Mouse (Mus musculus): ENCODE results near the gene Narf. TPM values are rescaled to one million over a fixed set of nuclear protein-coding genes. Genes with fewer than 3 reads are reported as not detected.
A peak's percentile ranks its signal among the peaks of the same experiment; 100 is the strongest.

Gene Narf
- polyA plus RNA-seq (2014; fragmentation: Nextera tagmentation; extraction: Ambion mirVana), result 81.5 and 89.4 TPM in 2 replicates

- peaks cover 5% of the 10 kb centered on the region; the same call in 1 of the 2 replicates for H3K36me3 ChIP-seq (ENCODE audit: control insufficient read depth, insufficient read depth, low read length)
- peak within 1 kb of the TSS; percentile 91 for H3K4me3 ChIP-seq (ENCODE audit: low read depth, low read length)
- no peaks in the 10 kb centered on the region for H3K27me3 ChIP-seq (replicated peaks; ENCODE audit: control insufficient read depth, insufficient read depth, low read length)
- no peaks in the 10 kb centered on the region for H3K9me3 ChIP-seq (ENCODE audit: control insufficient read depth, low read length)
- H3K4me1 ChIP-seq (replicated peaks; ENCODE audit: control insufficient read depth, insufficient read depth, low read length), result peaks cover 36% of the 10 kb centered on the region
- ATAC-seq (replicated peaks; ENCODE audit: low FRiP score), result peak; percentile 96
- peak within 1 kb of the TSS; percentile 84 for H3K9ac ChIP-seq (ENCODE audit: low read depth, low read length)
- H3K4me2 ChIP-seq, result peak within 1 kb of the TSS; percentile 80
- WGBS, result under 1% methylated on average over 50 of the region's 50 CpGs
- DNase-seq (ENCODE audit: low spot score), result peak; percentile 99
- H3K27ac ChIP-seq (ENCODE audit: low read depth, low read length), result peak within 1 kb of the TSS; percentile 99
Measured at GRCm38 (mm10) chr11:121236564-121237344, at the start of gene Narf. Gene Narf, plus strand, starts transcription at chr11:121237253.

- no peak for ATAC-seq (replicated peaks; ENCODE audit: low FRiP score)
- Histone ChIP-seq H3K9ac (ENCODE audit: low read depth, low read length) (no peak overlapping the region), H3K4me2 (no peak overlapping the region), H3K9me3 (ENCODE audit: control insufficient read depth, low read length) (no peaks in the 10 kb centered on the region), H3K4me1 (replicated peaks; ENCODE audit: control insufficient read depth, insufficient read depth, low read length) (no peaks in the 10 kb centered on the region), H3K36me3 (ENCODE audit: control insufficient read depth, insufficient read depth, low read length) (no peaks in the 10 kb centered on the region), H3K27me3 (replicated peaks; ENCODE audit: control insufficient read depth, insufficient read depth, low read length) (no peaks in the 10 kb centered on the region), H3K4me3 (ENCODE audit: low read depth, low read length) (no peak overlapping the region), H3K27ac (ENCODE audit: low read depth, low read length) (no peak overlapping the region)
- 84% methylated on average over 3 of the region's 3 CpGs for WGBS
- no peak for DNase-seq (ENCODE audit: low spot score)
Measured at GRCm38 (mm10) chr11:121189681-121190080, 47.4 kb upstream of the Narf start.

GRCm38 (mm10) chr11:121192742-121193141, 44.3 kb upstream of the Narf start:
- Histone ChIP-seq H3K4me2 (no peak overlapping the region), H3K27ac (ENCODE audit: low read depth, low read length) (no peak overlapping the region), H3K36me3 (ENCODE audit: control insufficient read depth, insufficient read depth, low read length) (no peaks in the 10 kb centered on the region), H3K27me3 (replicated peaks; ENCODE audit: control insufficient read depth, insufficient read depth, low read length) (no peaks in the 10 kb centered on the region), H3K4me3 (ENCODE audit: low read depth, low read length) (no peak overlapping the region), H3K4me1 (replicated peaks; ENCODE audit: control insufficient read depth, insufficient read depth, low read length) (no peaks in the 10 kb centered on the region), H3K9ac (ENCODE audit: low read depth, low read length) (no peak overlapping the region), H3K9me3 (ENCODE audit: control insufficient read depth, low read length) (no peaks in the 10 kb centered on the region)
- no peak for ATAC-seq (replicated peaks; ENCODE audit: low FRiP score)
- no peak for DNase-seq (ENCODE audit: low spot score)
- 50% methylated on average over 2 of the region's 2 CpGs for WGBS

- Histone ChIP-seq H3K36me3 (ENCODE audit: control insufficient read depth, insufficient read depth, low read length) (no peaks in the 10 kb centered on the region), H3K9ac (ENCODE audit: low read depth, low read length) (no peak overlapping the region), H3K4me1 (replicated peaks; ENCODE audit: control insufficient read depth, insufficient read depth, low read length) (no peaks in the 10 kb centered on the region), H3K4me3 (ENCODE audit: low read depth, low read length) (no peak overlapping the region), H3K27me3 (replicated peaks; ENCODE audit: control insufficient read depth, insufficient read depth, low read length) (no peaks in the 10 kb centered on the region), H3K27ac (ENCODE audit: low read depth, low read length) (no peak overlapping the region), H3K4me2 (no peak overlapping the region), H3K9me3 (ENCODE audit: control insufficient read depth, low read length) (no peaks in the 10 kb centered on the region)
- 74% methylated on average over 3 of the region's 3 CpGs for WGBS
- ATAC-seq (replicated peaks; ENCODE audit: low FRiP score) (no peak), DNase-seq (ENCODE audit: low spot score) (no peak)
Measured at GRCm38 (mm10) chr11:121193415-121193814, 43.6 kb upstream of the Narf start.

GRCm38 (mm10) chr11:121198622-121199021, 38.4 kb upstream of the Narf start:
- H3K4me3 ChIP-seq (ENCODE audit: low read depth, low read length), result no peak overlapping the region
- ATAC-seq (replicated peaks; ENCODE audit: low FRiP score) (no peak), DNase-seq (ENCODE audit: low spot score) (no peak)
- no peak overlapping the region for H3K4me2 ChIP-seq
- H3K27ac ChIP-seq (ENCODE audit: low read depth, low read length), result no peak overlapping the region
- no peaks in the 10 kb centered on the region for H3K36me3 ChIP-seq (ENCODE audit: control insufficient read depth, insufficient read depth, low read length)
- no peaks in the 10 kb centered on the region for H3K9me3 ChIP-seq (ENCODE audit: control insufficient read depth, low read length)
- H3K9ac ChIP-seq (ENCODE audit: low read depth, low read length), result no peak overlapping the region
- H3K4me1 ChIP-seq (replicated peaks; ENCODE audit: control insufficient read depth, insufficient read depth, low read length), result peaks cover 3% of the 10 kb centered on the region
- WGBS, result 40% methylated on average over 2 of the region's 2 CpGs
- H3K27me3 ChIP-seq (replicated peaks; ENCODE audit: control insufficient read depth, insufficient read depth, low read length), result no peaks in the 10 kb centered on the region

- WGBS, result 81% methylated on average over 4 of the region's 4 CpGs
- no peak overlapping the region for H3K4me3 ChIP-seq (ENCODE audit: low read depth, low read length)
- ATAC-seq (replicated peaks; ENCODE audit: low FRiP score) (no peak), DNase-seq (ENCODE audit: low spot score) (no peak)
- H3K27me3 ChIP-seq (replicated peaks; ENCODE audit: control insufficient read depth, insufficient read depth, low read length), result no peaks in the 10 kb centered on the region
- H3K4me2 ChIP-seq, result no peak overlapping the region
- no peaks in the 10 kb centered on the region for H3K36me3 ChIP-seq (ENCODE audit: control insufficient read depth, insufficient read depth, low read length)
- H3K27ac ChIP-seq (ENCODE audit: low read depth, low read length), result no peak overlapping the region
- no peak overlapping the region for H3K9ac ChIP-seq (ENCODE audit: low read depth, low read length)
- H3K4me1 ChIP-seq (replicated peaks; ENCODE audit: control insufficient read depth, insufficient read depth, low read length), result peaks cover 7% of the 10 kb centered on the region
- no peaks in the 10 kb centered on the region for H3K9me3 ChIP-seq (ENCODE audit: control insufficient read depth, low read length)
Measured at GRCm38 (mm10) chr11:121199851-121200250, 37.2 kb upstream of the Narf start.

- Histone ChIP-seq H3K27ac (ENCODE audit: low read depth, low read length) (no peak overlapping the region), H3K36me3 (ENCODE audit: control insufficient read depth, insufficient read depth, low read length) (no peaks in the 10 kb centered on the region), H3K9me3 (ENCODE audit: control insufficient read depth, low read length) (no peaks in the 10 kb centered on the region), H3K9ac (ENCODE audit: low read depth, low read length) (no peak overlapping the region), H3K4me3 (ENCODE audit: low read depth, low read length) (no peak overlapping the region), H3K27me3 (replicated peaks; ENCODE audit: control insufficient read depth, insufficient read depth, low read length) (no peaks in the 10 kb centered on the region), H3K4me2 (no peak overlapping the region), H3K4me1 (replicated peaks; ENCODE audit: control insufficient read depth, insufficient read depth, low read length) (peaks cover 11% of the 10 kb centered on the region)
- ATAC-seq (replicated peaks; ENCODE audit: low FRiP score) (no peak), DNase-seq (ENCODE audit: low spot score) (no peak)
- 89% methylated on average over 6 of the region's 6 CpGs for WGBS
Measured at GRCm38 (mm10) chr11:121200781-121201180, 36.3 kb upstream of the Narf start.

- ATAC-seq (replicated peaks; ENCODE audit: low FRiP score) (no peak), DNase-seq (ENCODE audit: low spot score) (no peak)
- no peaks in the 10 kb centered on the region for H3K27me3 ChIP-seq (replicated peaks; ENCODE audit: control insufficient read depth, insufficient read depth, low read length)
- H3K4me1 ChIP-seq (replicated peaks; ENCODE audit: control insufficient read depth, insufficient read depth, low read length), result peaks cover 11% of the 10 kb centered on the region
- H3K36me3 ChIP-seq (ENCODE audit: control insufficient read depth, insufficient read depth, low read length), result no peaks in the 10 kb centered on the region
- 68% methylated on average over 11 of the region's 11 CpGs for WGBS
- no peaks in the 10 kb centered on the region for H3K9me3 ChIP-seq (ENCODE audit: control insufficient read depth, low read length)
- no peak overlapping the region for H3K27ac ChIP-seq (ENCODE audit: low read depth, low read length)
- H3K4me2 ChIP-seq, result no peak overlapping the region
- H3K9ac ChIP-seq (ENCODE audit: low read depth, low read length), result no peak overlapping the region
- H3K4me3 ChIP-seq (ENCODE audit: low read depth, low read length), result no peak overlapping the region
Measured at GRCm38 (mm10) chr11:121201436-121202198, 35.4 kb upstream of the Narf start.
